18 mouse cellular contexts compared by ENCODE assay signal in genomic region chr8:104060446-104060845, GRCm38 (mm10). TPM values are rescaled to one million over a fixed set of nuclear protein-coding genes. Genes with fewer than 3 reads are reported as not detected.
"Had no signal": no experiment of that assay in that cellular context is flagged by ENCODE, and none has a peak within 500 bp of the region (broad histone marks: within the 10 kb centered on the region; RNA-seq: fewer than 3 reads in every experiment).

No protein-coding gene starts in this region.

- H3K36me3 ChIP-seq: liver, embryonic 13.5 days; neural tube, embryonic 12.5 days; neural tube, embryonic 15.5 days; stomach, embryonic 15.5 days had no signal

- H3K4me3 ChIP-seq: left cerebral cortex, adult 2 months; liver, embryonic 13.5 days; neural tube, embryonic 12.5 days; neural tube, embryonic 15.5 days; stomach, embryonic 15.5 days had no signal

- DNase-seq: kidney, adult 18-20 months; kidney, postnatal 36 days; layer of hippocampus, postnatal 36 days; liver, embryonic 13.5 days; lung, adult 2 months; lung, postnatal 14 days; lung, postnatal 4 days; midbrain, embryonic 14.5 days; right cerebral cortex, postnatal 25 days; spleen, adult 18-20 months; thymus, postnatal 25 days had no signal

- H3K9me3 ChIP-seq: liver, embryonic 13.5 days; neural tube, embryonic 12.5 days; neural tube, embryonic 15.5 days; stomach, embryonic 15.5 days had no signal

- H3K27me3 ChIP-seq: liver, embryonic 13.5 days; neural tube, embryonic 12.5 days; neural tube, embryonic 15.5 days; stomach, embryonic 15.5 days had no signal

- H3K27ac ChIP-seq: kidney, postnatal 0 days; left cerebral cortex, adult 2 months; liver, embryonic 13.5 days; neural tube, embryonic 12.5 days; neural tube, embryonic 15.5 days; stomach, embryonic 15.5 days had no signal

- H3K4me1 ChIP-seq: liver, embryonic 13.5 days had no signal

- H3K4me2 ChIP-seq: liver, embryonic 13.5 days; neural tube, embryonic 12.5 days; neural tube, embryonic 15.5 days; stomach, embryonic 15.5 days had no signal

- H3K9ac ChIP-seq: liver, embryonic 13.5 days; neural tube, embryonic 12.5 days; neural tube, embryonic 15.5 days; stomach, embryonic 15.5 days had no signal

RNA-seq across cellular contexts. Expression of gene Cdh5, which starts 41.0 kb away (rescaled TPM):
- total RNA-seq: megakaryocyte progenitor cell, adult 5-6 weeks; megakaryocyte-erythroid progenitor cell, adult 5-6 weeks had no signal
